10 mouse cellular contexts compared by ENCODE assay signal in genomic region chr1:63203950-63204659, GRCm38 (mm10). TPM values are rescaled to one million over a fixed set of nuclear protein-coding genes. Genes with fewer than 3 reads are reported as not detected.
DNase-seq lines count a peak whose midpoint lies in the region; ATAC-seq and TF ChIP-seq lines count a peak whose summit lies in the region.
"Had no signal": no experiment of that assay in that cellular context is flagged by ENCODE, and none has a peak within 500 bp of the region (broad histone marks: within the 10 kb centered on the region; RNA-seq: fewer than 3 reads in every experiment).

No protein-coding gene starts in this region.

- H3K4me1 ChIP-seq in kidney, adult 2 months (ENCODE audit: control insufficient read depth, insufficient read depth, low read length): no peaks in the 10 kb centered on the region
- H3K4me1 ChIP-seq in forebrain, embryonic 16.5 days (replicated peaks; ENCODE audit: control insufficient read depth, insufficient read depth, low read length): peaks cover 12% of the 10 kb centered on the region
- peaks cover 4% of the 10 kb centered on the region; the same call in 1 of the 2 replicates for H3K4me1 ChIP-seq in limb, embryonic 11.5 days (ENCODE audit: control insufficient read depth, insufficient read depth, low read length)

- no peak overlapping the region for H3K4me2 ChIP-seq in forebrain, embryonic 16.5 days (ENCODE audit: low read length)
- no peak overlapping the region for H3K4me2 ChIP-seq in limb, embryonic 11.5 days (ENCODE audit: low read depth, severe bottlenecking)

- no peak overlapping the region for H3K27ac ChIP-seq in kidney, adult 2 months (ENCODE audit: insufficient read depth, low read depth, low read length)
- H3K27ac ChIP-seq in forebrain, embryonic 16.5 days (ENCODE audit: low read length): peak overlapping the region; percentile 29; the same call in 1 of the 2 replicates
- H3K27ac ChIP-seq in limb, embryonic 11.5 days (replicated peaks; ENCODE audit: low read depth, low read length): no peak overlapping the region

- no peak for TF ChIP-seq POLR2A in kidney, adult 2 months (IDR thresholded peaks at IDR 0.05; ENCODE audit: low read depth, low read length)

- no peak overlapping the region for H3K9ac ChIP-seq in forebrain, embryonic 16.5 days (replicated peaks; ENCODE audit: low read depth, low read length)
- no peak overlapping the region for H3K9ac ChIP-seq in limb, embryonic 11.5 days (ENCODE audit: low read length)

- TF ChIP-seq CTCF in kidney, adult 2 months (conservative IDR thresholded peaks at IDR 0.05; ENCODE audit: insufficient read depth, insufficient read length, low read depth, low read length): no peak

- WGBS in kidney, adult 2 months: 31% methylated on average over 7 of the region's 7 CpGs
- WGBS in forebrain, embryonic 16.5 days: 5% methylated on average over 7 of the region's 7 CpGs
- 7% methylated on average over 7 of the region's 7 CpGs for WGBS in limb, embryonic 11.5 days

- DNase-seq in kidney, adult 2 months: peak; percentile 16
- no peak for DNase-seq in kidney, adult 11 months
- DNase-seq in R1 (ENCODE audit: low read depth, low spot score): peak; percentile 90
- peak; percentile 50 for DNase-seq in limb, embryonic 11.5 days (ENCODE audit: low spot score)
- DNase-seq in right cerebral cortex, postnatal 10 days (ENCODE audit: low spot score in 2 of 2): peak; percentile 52 to 66
- no peak for DNase-seq in gastrocnemius, postnatal 10 days
- no peak for DNase-seq in adrenal gland, adult 2 months

- no peaks in the 10 kb centered on the region for H3K27me3 ChIP-seq in kidney, adult 2 months (replicated peaks; ENCODE audit: control insufficient read depth, insufficient read depth, low read length)
- no peaks in the 10 kb centered on the region for H3K27me3 ChIP-seq in forebrain, embryonic 16.5 days (replicated peaks; ENCODE audit: control insufficient read depth, insufficient read depth, low read length)
- peaks cover 4% of the 10 kb centered on the region; the same call in 1 of the 2 replicates for H3K27me3 ChIP-seq in limb, embryonic 11.5 days (ENCODE audit: control insufficient read depth, insufficient read depth, low read length)

- peak; percentile 85 for ATAC-seq in forebrain, embryonic 16.5 days
- 0 out of 2 replicates have a peak, but pooled peaks have one; percentile 21 for ATAC-seq in limb, embryonic 11.5 days (ENCODE audit: insufficient number of reproducible peaks, low FRiP score, low TSS enrichment, low read depth)
- ATAC-seq: Patski had no signal

- H3K36me3 ChIP-seq in kidney, adult 2 months (ENCODE audit: control insufficient read depth, insufficient read depth, low read length): no peaks in the 10 kb centered on the region
- H3K36me3 ChIP-seq in forebrain, embryonic 16.5 days (ENCODE audit: control insufficient read depth, insufficient read depth): no peaks in the 10 kb centered on the region
- no peaks in the 10 kb centered on the region for H3K36me3 ChIP-seq in limb, embryonic 11.5 days (ENCODE audit: control insufficient read depth, insufficient read depth, low read length)

- H3K4me3 ChIP-seq in kidney, adult 2 months (ENCODE audit: insufficient read depth, low read depth, low read length): no peak overlapping the region
- H3K4me3 ChIP-seq in forebrain, embryonic 16.5 days (replicated peaks; ENCODE audit: low read length): no peak overlapping the region
- no peak overlapping the region for H3K4me3 ChIP-seq in limb, embryonic 11.5 days (ENCODE audit: low read depth, low read length)
- H3K4me3 ChIP-seq: myocyte had no signal

- H3K9me3 ChIP-seq in forebrain, embryonic 16.5 days (ENCODE audit: control insufficient read depth, low read length): 0 out of 2 replicates have a peak, but pooled peaks cover 2% of the 10 kb centered on the region
- H3K9me3 ChIP-seq in limb, embryonic 11.5 days (ENCODE audit: control insufficient read depth, low read length): peaks cover 2% of the 10 kb centered on the region; the same call in 1 of the 2 replicates

RNA-seq across cellular contexts. Expression of gene Gpr1, which starts 10.2 kb away (rescaled TPM):
- 0.05 and 0.06 TPM in 2 replicates for polyA plus RNA-seq in kidney, adult 2 months (2012; rRNA removed)
- 0.36 and 0.56 TPM in 2 replicates for polyA plus RNA-seq in forebrain, embryonic 16.5 days (2015; fragmentation: Nextera tagmentation; extraction: Ambion mirVana)
- 0.09 TPM in 1 of 2 replicates, not detected in the other for polyA plus RNA-seq in limb, embryonic 11.5 days (2014; fragmentation: Nextera tagmentation; extraction: Ambion mirVana)
- total RNA-seq in gastrocnemius, postnatal 10 days (2021): under 1 TPM; 0.29 to 0.59 TPM
- total RNA-seq in adrenal gland, adult 2 months (2021): under 1 TPM; 0.28 to 0.40 TPM
- 0.10 and 0.12 TPM in 2 replicates for polyA plus RNA-seq in adrenal gland, adult 2 months (2012; rRNA removed)
- polyA plus RNA-seq: Patski had no signal

RNA-seq across cellular contexts. Expression of gene Ndufs1, which starts 27.5 kb away (rescaled TPM):
- polyA plus RNA-seq in kidney, adult 2 months (2012; rRNA removed): 116 and 163 TPM in 2 replicates
- polyA plus RNA-seq in forebrain, embryonic 16.5 days (2015; fragmentation: Nextera tagmentation; extraction: Ambion mirVana): 125 and 128 TPM in 2 replicates
- 148 and 154 TPM in 2 replicates for polyA plus RNA-seq in limb, embryonic 11.5 days (2014; fragmentation: Nextera tagmentation; extraction: Ambion mirVana)
- 100 to 1,000 TPM; 280 to 329 TPM for total RNA-seq in gastrocnemius, postnatal 10 days (2021)
- 100 to 1,000 TPM; 280 TPM for total RNA-seq in adrenal gland, adult 2 months (2021)
- 21.5 and 22.0 TPM in 2 replicates for polyA plus RNA-seq in adrenal gland, adult 2 months (2012; rRNA removed)

RNA-seq across cellular contexts. Expression of gene Eef1b2, which starts 27.5 kb away (rescaled TPM):
- polyA plus RNA-seq in kidney, adult 2 months (2012; rRNA removed): 215 and 216 TPM in 2 replicates
- 423 and 472 TPM in 2 replicates for polyA plus RNA-seq in forebrain, embryonic 16.5 days (2015; fragmentation: Nextera tagmentation; extraction: Ambion mirVana)
- polyA plus RNA-seq in limb, embryonic 11.5 days (2014; fragmentation: Nextera tagmentation; extraction: Ambion mirVana): 652 and 703 TPM in 2 replicates
- total RNA-seq in gastrocnemius, postnatal 10 days (2021): 100 to 1,000 TPM; 594 to 615 TPM
- total RNA-seq in adrenal gland, adult 2 months (2021): 100 to 1,000 TPM; 456 to 691 TPM
- polyA plus RNA-seq in adrenal gland, adult 2 months (2012; rRNA removed): 195 and 300 TPM in 2 replicates

Comparison
In these comparisons a context has a peak if more than half of its experiments do, and no peak if none do; other contexts are left out.
1. DNase-seq: peak in kidney, adult 2 months (single experiment), R1 (single experiment), limb, embryonic 11.5 days (single experiment) and right cerebral cortex, postnatal 10 days (2 of 2); none in kidney, adult 11 months (single experiment), gastrocnemius, postnatal 10 days (single experiment) and adrenal gland, adult 2 months (single experiment).